Mouse (Mus musculus) liver, adult 2 months (tissue): ENCODE data around the gene Syt1. TPM values are rescaled to one million over a fixed set of nuclear protein-coding genes. Genes with fewer than 3 reads are reported as not detected.

Experiments used
- DNase-seq: peaks from one replicate; pipeline ENCODE4 v3.0.0-alpha.2; 2011; ENCODE audit warnings: low read depth, low spot score; ENCODE audit errors: extremely low read depth
- H3K27ac ChIP-seq: fragments of 200-500 bp; replicated peaks from 2 replicates; pipeline ENCODE4 v1.5.1; 2012; ENCODE audit warnings: low read depth, mild to moderate bottlenecking, control low read depth, inconsistent platforms, low read length; ENCODE audit not compliant: insufficient read depth
- H3K27me3 ChIP-seq: fragments of 200-500 bp; 2 replicates; pipeline ENCODE4 v1.6.1; 2012; ENCODE audit warnings: mild to moderate bottlenecking, moderate library complexity, low read length, inconsistent platforms; ENCODE audit not compliant: control insufficient read depth, insufficient read depth
- H3K36me3 ChIP-seq: fragments of 200-500 bp; 2 replicates; pipeline ENCODE4 v1.6.1; 2012; ENCODE audit warnings: low read length, inconsistent platforms; ENCODE audit not compliant: control insufficient read depth, insufficient read depth
- H3K4me1 ChIP-seq: fragments of 200-500 bp; 2 replicates; pipeline ENCODE4 v1.6.1; 2011; ENCODE audit warnings: low read length; ENCODE audit not compliant: control insufficient read depth, insufficient read depth
- H3K4me3 ChIP-seq: fragments of 200-500 bp; 2 replicates; pipeline ENCODE4 v1.5.1; 2011; ENCODE audit warnings: low read depth, mild to moderate bottlenecking, control low read depth, low read length, moderate library complexity; ENCODE audit not compliant: insufficient read depth
- H3K79me2 ChIP-seq: fragments of 200-500 bp; 2 replicates; pipeline ENCODE4 v1.6.1; 2012; ENCODE audit warnings: inconsistent platforms, mild to moderate bottlenecking, low read length, moderate library complexity; ENCODE audit not compliant: control insufficient read depth, insufficient read depth
- H3K9ac ChIP-seq: fragments of 200-500 bp; 2 replicates; pipeline ENCODE4 v1.6.1; 2012; ENCODE audit warnings: low read depth, mild to moderate bottlenecking, control low read depth, inconsistent platforms, low read length
- CTCF ChIP-seq: fragments of 200-500 bp; IDR thresholded peaks from 2 replicates; pipeline ENCODE4 v1.5.1; 2011; ENCODE audit warnings: low read depth, low read length, control low read depth
- POLR2A ChIP-seq: fragments of 200-500 bp; IDR thresholded peaks from 2 replicates; pipeline ENCODE4 v1.6.1; 2011; ENCODE audit warnings: low read length, control low read depth; ENCODE audit not compliant: insufficient read depth; ENCODE audit errors: extremely low read depth
- WGBS: fragments of 180-500 bp; shearing (Covaris S2); methylation state at CpG from one replicate; pipeline ENCODE4 v1.1.7; 2018; 5-methylcytosine and 5-hydroxymethylcytosine counted together
- polyA plus RNA-seq: library from polyadenylated mRNA; depleted of rRNA; stranded (reverse); fragments of >200 nt; gene quantifications from 2 replicates; pipeline ENCODE4 v1.2.3, GENCODE M21; 2012
- total RNA-seq: library from RNA; depleted of rRNA; stranded (reverse); fragments of >200 nt; gene quantifications from 2 replicates; pipeline ENCODE4 v1.2.3, GENCODE M21; 2014

Gene Syt1
- total and polyA plus RNA-seq, 2 experiments, result 2.5 to 5.8 TPM

- TF ChIP-seq POLR2A, result no peak
- TF ChIP-seq CTCF, result no peak
- WGBS, result 77% methylated on average over 5 of the region's 5 CpGs
- Histone ChIP-seq H3K4me3 (no peak overlapping the region), H3K9ac (no peak overlapping the region), H3K79me2 (no peaks in the 10 kb centered on the region), H3K4me1 (no peaks in the 10 kb centered on the region), H3K27me3 (no peaks in the 10 kb centered on the region), H3K27ac (no peak overlapping the region), H3K36me3 (no peaks in the 10 kb centered on the region)
- DNase-seq, result no peak
Observed at GRCm38 (mm10) chr10:108643915-108644314, 366.9 kb downstream of the Syt1 start.

DNA sequence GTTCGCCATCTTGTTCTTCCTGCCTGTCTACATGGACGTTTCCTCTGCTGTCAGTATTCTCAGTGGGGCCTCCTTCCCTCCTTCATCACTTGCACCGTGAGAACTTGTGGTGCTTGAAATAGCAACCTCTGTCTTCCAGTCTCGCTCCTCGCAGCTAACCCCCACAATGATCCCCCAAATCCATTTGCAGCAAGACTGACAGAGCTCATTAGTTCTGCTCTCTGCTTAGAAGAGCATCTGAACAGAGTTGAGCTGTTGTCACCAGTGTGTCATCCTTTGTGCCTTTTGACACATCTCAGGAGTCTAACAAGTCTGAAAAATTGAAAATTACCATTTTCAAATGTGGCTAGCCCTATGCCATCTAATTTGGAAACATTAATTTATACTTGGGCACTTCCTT is 372.7 kb downstream of the Syt1 start:
- 77% methylated on average over 5 of the region's 5 CpGs for WGBS
- H3K36me3 ChIP-seq, result no peaks in the 10 kb centered on the region
- no peaks in the 10 kb centered on the region for H3K27me3 ChIP-seq
- H3K4me3 ChIP-seq, result no peak overlapping the region
- H3K4me1 ChIP-seq, result no peaks in the 10 kb centered on the region
- H3K79me2 ChIP-seq, result no peaks in the 10 kb centered on the region
- H3K9ac ChIP-seq, result no peak overlapping the region
- no peak for DNase-seq
- no peak overlapping the region for H3K27ac ChIP-seq
- no peak for TF ChIP-seq CTCF
- no peak for TF ChIP-seq POLR2A

DNA sequence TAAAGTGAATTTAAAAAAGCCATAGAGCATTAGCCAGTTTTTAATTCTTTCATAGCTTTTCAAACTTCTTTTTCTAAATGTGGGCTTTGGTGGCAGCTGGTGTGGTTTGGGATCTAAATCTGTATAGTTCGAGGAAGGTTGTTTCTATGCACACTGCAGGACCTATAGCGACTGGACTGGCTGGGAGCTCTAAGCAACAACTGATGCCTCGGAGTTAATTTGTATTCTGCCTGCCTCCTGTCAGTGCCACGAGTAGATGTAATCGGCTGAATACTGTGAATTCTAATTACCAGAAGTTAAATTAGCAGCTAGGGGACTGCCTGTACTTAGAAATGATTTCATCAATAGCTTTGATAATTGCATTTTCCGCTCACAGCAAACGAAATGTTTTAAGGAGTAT is 374.7 kb downstream of the Syt1 start:
- no peak overlapping the region for H3K27ac ChIP-seq
- no peaks in the 10 kb centered on the region for H3K36me3 ChIP-seq
- H3K27me3 ChIP-seq, result no peaks in the 10 kb centered on the region
- H3K9ac ChIP-seq, result no peak overlapping the region
- H3K4me1 ChIP-seq, result no peaks in the 10 kb centered on the region
- 84% methylated on average over 7 of the region's 7 CpGs for WGBS
- no peaks in the 10 kb centered on the region for H3K79me2 ChIP-seq
- no peak for DNase-seq
- no peak overlapping the region for H3K4me3 ChIP-seq
- TF ChIP-seq CTCF, result no peak
- TF ChIP-seq POLR2A, result no peak

DNA sequence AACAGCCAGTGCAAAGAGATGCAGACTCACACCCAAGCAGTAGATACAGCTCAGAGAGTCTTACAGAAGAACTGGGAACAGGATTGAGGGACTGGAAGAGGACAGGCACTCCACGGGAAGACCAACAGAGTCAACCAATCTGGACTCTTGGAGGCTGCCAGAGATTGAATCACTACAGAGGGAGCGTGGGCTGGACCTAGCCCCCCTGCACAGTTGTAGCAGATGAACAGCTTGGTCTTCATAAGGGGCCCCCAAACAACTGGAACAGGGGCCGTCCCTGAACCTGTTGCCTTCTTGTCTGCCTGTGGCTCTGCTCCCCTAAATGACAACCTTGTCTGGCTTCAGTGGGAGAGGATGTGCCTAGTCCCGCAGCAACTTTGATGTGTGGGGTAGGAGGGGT is 375.2 kb downstream of the Syt1 start:
- no peaks in the 10 kb centered on the region for H3K27me3 ChIP-seq
- 87% methylated on average over 4 of the region's 4 CpGs for WGBS
- H3K36me3 ChIP-seq, result no peaks in the 10 kb centered on the region
- H3K4me3 ChIP-seq, result no peak overlapping the region
- TF ChIP-seq POLR2A, result no peak
- TF ChIP-seq CTCF, result no peak
- H3K4me1 ChIP-seq, result no peaks in the 10 kb centered on the region
- H3K79me2 ChIP-seq, result no peaks in the 10 kb centered on the region
- H3K9ac ChIP-seq, result no peak overlapping the region
- no peak for DNase-seq
- no peak overlapping the region for H3K27ac ChIP-seq

- no peak overlapping the region for H3K9ac ChIP-seq
- WGBS, result 87% methylated on average over 8 of the region's 8 CpGs
- no peak overlapping the region for H3K27ac ChIP-seq
- H3K4me1 ChIP-seq, result no peaks in the 10 kb centered on the region
- no peaks in the 10 kb centered on the region for H3K36me3 ChIP-seq
- no peaks in the 10 kb centered on the region for H3K79me2 ChIP-seq
- TF ChIP-seq POLR2A, result no peak
- no peak for TF ChIP-seq CTCF
- DNase-seq, result no peak
- no peak overlapping the region for H3K4me3 ChIP-seq
- no peaks in the 10 kb centered on the region for H3K27me3 ChIP-seq
Observed at GRCm38 (mm10) chr10:108630841-108631240, 379.9 kb downstream of the Syt1 start.

DNA sequence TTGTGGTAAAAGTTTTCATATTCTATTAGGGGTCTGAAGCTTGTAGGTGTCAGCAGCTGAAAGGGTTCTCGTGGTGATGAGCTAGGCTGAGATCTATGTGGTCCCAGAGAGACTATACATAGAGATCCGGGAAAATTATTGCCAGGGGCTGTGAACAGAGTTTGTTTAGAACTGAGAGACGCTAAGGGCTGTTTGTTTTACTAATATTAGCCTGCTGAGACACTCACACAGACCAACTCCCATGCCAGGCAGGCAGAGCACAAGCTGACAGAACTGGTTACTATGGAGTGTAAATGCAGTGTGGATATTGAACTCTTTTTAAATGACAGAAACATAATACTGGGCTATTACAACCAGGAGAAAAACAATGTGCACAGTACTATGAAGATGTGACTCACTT is 384.4 kb downstream of the Syt1 start:
- TF ChIP-seq CTCF, result no peak
- TF ChIP-seq POLR2A, result no peak
- H3K4me1 ChIP-seq, result no peaks in the 10 kb centered on the region
- no peak overlapping the region for H3K9ac ChIP-seq
- H3K4me3 ChIP-seq, result no peak overlapping the region
- no peak overlapping the region for H3K27ac ChIP-seq
- no peaks in the 10 kb centered on the region for H3K27me3 ChIP-seq
- no peaks in the 10 kb centered on the region for H3K79me2 ChIP-seq
- DNase-seq, result no peak
- 34% methylated on average over 3 of the region's 3 CpGs for WGBS
- H3K36me3 ChIP-seq, result no peaks in the 10 kb centered on the region
